Mouse (Mus musculus): Measurements from ENCODE around the gene 9130019O22Rik.

The 9130019O22Rik gene

GRCm38 (mm10) chr7:127337636-127338035 is 49.3 kb downstream of the 9130019O22Rik start:
- peak in 1 of 2 experiments; percentile 71 for DNase-seq

DNA sequence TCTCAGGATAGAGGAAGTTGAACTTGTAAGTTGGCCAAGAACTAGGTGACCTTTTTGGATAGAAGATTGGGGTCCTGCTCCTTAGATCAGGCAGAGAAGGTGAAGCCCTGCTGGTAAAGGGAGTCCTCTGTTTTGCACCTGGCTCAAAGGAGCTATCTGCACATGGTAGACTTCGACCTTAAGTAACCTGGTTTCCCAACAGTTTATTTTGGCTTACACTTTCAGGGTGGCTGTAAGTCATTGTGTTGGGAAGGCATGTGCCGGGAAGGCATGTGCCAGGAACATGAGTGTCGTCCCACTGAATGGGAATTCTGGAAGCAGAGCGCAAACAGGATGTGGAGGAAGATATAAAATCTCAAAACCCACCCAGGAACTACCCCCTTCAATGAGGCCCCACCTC is 51.4 kb downstream of the 9130019O22Rik start:
- DNase-seq, result no peak

GRCm38 (mm10) chr7:127333240-127333639 is 53.7 kb downstream of the 9130019O22Rik start:
- no peak for DNase-seq
